Mouse (Mus musculus): ENCODE data around the gene Lrrc8b. TPM values are rescaled to one million over a fixed set of nuclear protein-coding genes. Genes with fewer than 3 reads are reported as not detected.

Lrrc8b gene
- polyA plus RNA-seq, 1 experiment from 2014 or later: 28.5 TPM

DNA sequence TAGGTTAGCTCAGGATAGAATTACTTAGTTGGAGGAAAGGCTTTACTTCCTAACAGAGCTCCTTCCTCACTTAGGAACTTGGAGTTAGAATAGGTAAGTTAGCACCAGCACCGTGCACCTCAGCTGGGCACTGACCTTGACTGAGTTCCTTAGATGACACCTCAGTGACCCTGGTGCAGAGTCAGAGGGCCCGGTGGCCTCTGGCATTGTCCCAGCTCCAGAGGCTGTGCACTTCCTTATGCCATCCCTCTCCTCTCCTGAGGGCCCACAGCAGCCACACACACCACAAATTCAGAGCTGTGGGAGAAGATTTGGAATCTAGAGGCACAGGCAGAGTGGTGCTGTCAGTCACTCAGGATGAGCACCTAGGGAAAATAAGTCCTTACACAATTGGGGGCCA is 68.1 kb downstream of the Lrrc8b start:
- no peaks in the 10 kb centered on the region for H3K9me3 ChIP-seq (ENCODE audit: control insufficient read depth, low read length)
- H3K27ac ChIP-seq (replicated peaks; ENCODE audit: low read depth, low read length): no peak overlapping the region
- H3K4me2 ChIP-seq (ENCODE audit: low read length): no peak overlapping the region
- H3K9ac ChIP-seq (replicated peaks; ENCODE audit: low read length): no peak overlapping the region
- H3K36me3 ChIP-seq (ENCODE audit: control insufficient read depth, insufficient read depth, low read length): peaks cover 44% of the 10 kb centered on the region
- WGBS: 89% methylated on average over 2 of the region's 2 CpGs
- DNase-seq (no peak), ATAC-seq (ENCODE audit: low FRiP score, low TSS enrichment) (no peak)
- H3K27me3 ChIP-seq (ENCODE audit: control insufficient read depth, insufficient read depth, low read length): no peaks in the 10 kb centered on the region
- no peaks in the 10 kb centered on the region for H3K4me1 ChIP-seq (ENCODE audit: control insufficient read depth, insufficient read depth, low read length)
- no peak overlapping the region for H3K4me3 ChIP-seq (replicated peaks; ENCODE audit: low read depth, low read length)

DNA sequence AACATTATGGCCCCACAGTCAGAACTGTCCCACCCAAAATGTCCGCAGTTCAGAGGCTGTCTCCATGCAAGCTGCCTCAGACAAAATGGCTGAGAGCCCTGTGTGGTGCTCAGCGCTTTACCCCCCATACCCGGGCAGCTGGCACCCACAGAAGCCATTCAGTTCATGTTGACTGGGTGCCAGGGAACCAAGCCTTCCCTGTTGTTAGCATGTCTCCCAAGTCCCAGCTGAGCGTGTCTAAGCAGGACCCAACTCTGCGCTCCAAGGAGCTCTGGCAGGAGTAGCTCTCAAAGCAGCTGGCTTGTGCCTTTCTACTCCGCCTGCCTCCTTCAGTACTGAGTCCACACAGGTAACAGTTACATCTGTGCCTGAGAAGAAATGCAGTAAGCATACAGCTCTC is 68.7 kb downstream of the Lrrc8b start:
- WGBS: 90% methylated on average over 6 of the region's 6 CpGs

DNA sequence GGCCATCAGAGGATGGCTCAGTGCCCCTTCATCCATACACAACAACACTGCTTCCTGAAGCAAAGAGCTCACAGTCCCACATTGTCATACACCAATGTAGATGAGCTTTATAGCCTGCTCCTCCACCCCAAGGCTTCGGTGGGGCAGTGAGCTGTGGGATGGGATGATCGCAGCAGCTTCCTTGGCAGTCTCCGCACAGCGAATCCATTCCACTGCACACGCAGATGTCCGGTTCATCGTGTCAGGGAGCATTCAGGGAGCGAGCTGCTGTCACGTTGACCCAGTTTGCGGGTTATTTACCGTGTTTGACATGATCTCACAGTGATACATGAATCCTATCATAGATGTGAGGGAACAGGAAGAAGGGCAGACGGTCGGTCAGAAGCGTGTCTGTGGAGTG is 69.3 kb downstream of the Lrrc8b start:
- Histone ChIP-seq H3K4me2 (ENCODE audit: low read length) (no peak overlapping the region), H3K27ac (replicated peaks; ENCODE audit: low read depth, low read length) (no peak overlapping the region), H3K4me3 (replicated peaks; ENCODE audit: low read depth, low read length) (no peak overlapping the region), H3K36me3 (ENCODE audit: control insufficient read depth, insufficient read depth, low read length) (peaks cover 40% of the 10 kb centered on the region), H3K27me3 (ENCODE audit: control insufficient read depth, insufficient read depth, low read length) (no peaks in the 10 kb centered on the region), H3K9ac (replicated peaks; ENCODE audit: low read length) (no peak overlapping the region), H3K9me3 (ENCODE audit: control insufficient read depth, low read length) (no peaks in the 10 kb centered on the region), H3K4me1 (ENCODE audit: control insufficient read depth, insufficient read depth, low read length) (no peaks in the 10 kb centered on the region)
- ATAC-seq (ENCODE audit: low FRiP score, low TSS enrichment) (no peak), DNase-seq (no peak)
- 98% methylated on average over 14 of the region's 14 CpGs for WGBS

More for the DNA sequence above, 68.7 kb downstream of the Lrrc8b start:
- no peak overlapping the region for H3K27ac ChIP-seq (replicated peaks; ENCODE audit: low read depth, low read length)
- H3K4me1 ChIP-seq (ENCODE audit: control insufficient read depth, insufficient read depth, low read length): no peaks in the 10 kb centered on the region
- H3K36me3 ChIP-seq (ENCODE audit: control insufficient read depth, insufficient read depth, low read length): peaks cover 44% of the 10 kb centered on the region
- ATAC-seq (ENCODE audit: low FRiP score, low TSS enrichment) (no peak), DNase-seq (no peak)
- H3K9ac ChIP-seq (replicated peaks; ENCODE audit: low read length): no peak overlapping the region
- H3K4me3 ChIP-seq (replicated peaks; ENCODE audit: low read depth, low read length): no peak overlapping the region
- no peak overlapping the region for H3K4me2 ChIP-seq (ENCODE audit: low read length)
- no peaks in the 10 kb centered on the region for H3K9me3 ChIP-seq (ENCODE audit: control insufficient read depth, low read length)
- no peaks in the 10 kb centered on the region for H3K27me3 ChIP-seq (ENCODE audit: control insufficient read depth, insufficient read depth, low read length)

DNA sequence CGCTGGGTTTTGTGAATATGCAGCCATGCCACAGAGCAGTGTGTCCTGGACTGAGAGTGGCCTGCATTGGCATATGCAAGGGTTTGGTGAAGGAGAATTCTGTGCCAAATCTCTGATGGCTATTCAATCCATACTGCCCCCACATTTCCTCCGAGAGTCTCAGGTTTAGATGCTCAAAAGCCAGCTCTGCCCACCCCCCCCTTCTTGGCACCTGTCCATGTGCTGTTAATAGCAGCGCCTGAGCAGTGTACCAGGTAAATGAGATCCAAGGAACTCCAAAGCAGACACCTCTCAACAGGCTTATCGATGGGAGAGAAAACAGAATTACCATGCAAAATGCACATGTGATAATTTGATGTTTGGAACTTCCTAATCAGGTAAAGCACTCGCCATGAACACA is 74.6 kb downstream of the Lrrc8b start:
- DNase-seq (no peak), ATAC-seq (ENCODE audit: low FRiP score, low TSS enrichment) (no peak)
- no peaks in the 10 kb centered on the region for H3K9me3 ChIP-seq (ENCODE audit: control insufficient read depth, low read length)
- no peaks in the 10 kb centered on the region for H3K27me3 ChIP-seq (ENCODE audit: control insufficient read depth, insufficient read depth, low read length)
- no peak overlapping the region for H3K4me2 ChIP-seq (ENCODE audit: low read length)
- no peak overlapping the region for H3K9ac ChIP-seq (replicated peaks; ENCODE audit: low read length)
- H3K4me3 ChIP-seq (replicated peaks; ENCODE audit: low read depth, low read length): no peak overlapping the region
- H3K27ac ChIP-seq (replicated peaks; ENCODE audit: low read depth, low read length): no peak overlapping the region
- 92% methylated on average over 5 of the region's 5 CpGs for WGBS
- peaks cover 18% of the 10 kb centered on the region for H3K4me1 ChIP-seq (ENCODE audit: control insufficient read depth, insufficient read depth, low read length)
- 0 out of 2 replicates have a peak, but pooled peaks cover 9% of the 10 kb centered on the region for H3K36me3 ChIP-seq (ENCODE audit: control insufficient read depth, insufficient read depth, low read length)

DNA sequence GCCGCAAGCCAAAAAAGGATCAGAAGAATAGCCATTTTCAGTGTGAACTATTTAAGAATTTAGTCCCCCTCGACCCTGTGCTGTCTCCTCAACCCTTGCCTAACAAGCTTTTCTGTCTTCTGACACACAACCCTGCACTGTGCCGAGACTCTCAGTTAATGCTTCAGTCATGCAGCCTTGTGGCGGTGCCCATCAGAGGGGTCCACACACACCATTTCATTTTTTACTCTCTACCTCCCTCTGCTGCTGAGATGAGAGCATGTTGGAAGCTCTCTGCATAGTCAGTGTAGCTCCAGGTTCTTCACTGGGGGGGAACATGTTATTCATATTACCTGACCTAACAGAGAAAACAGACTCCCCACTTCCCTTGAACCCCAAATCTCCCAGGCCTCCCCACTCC is 75.8 kb downstream of the Lrrc8b start:
- WGBS: 50% methylated on average over 4 of the region's 4 CpGs
- peak; percentile 74 for DNase-seq
- H3K27ac ChIP-seq (replicated peaks; ENCODE audit: low read depth, low read length): no peak overlapping the region
- no peak overlapping the region for H3K9ac ChIP-seq (replicated peaks; ENCODE audit: low read length)
- ATAC-seq (ENCODE audit: low FRiP score, low TSS enrichment): peak; percentile 49; the same call in 1 of the 2 replicates
- H3K4me3 ChIP-seq (replicated peaks; ENCODE audit: low read depth, low read length): no peak overlapping the region
- no peaks in the 10 kb centered on the region for H3K27me3 ChIP-seq (ENCODE audit: control insufficient read depth, insufficient read depth, low read length)
- H3K4me1 ChIP-seq (ENCODE audit: control insufficient read depth, insufficient read depth, low read length): peaks cover 30% of the 10 kb centered on the region
- no peaks in the 10 kb centered on the region for H3K9me3 ChIP-seq (ENCODE audit: control insufficient read depth, low read length)
- 0 out of 2 replicates have a peak, but pooled peaks cover 4% of the 10 kb centered on the region for H3K36me3 ChIP-seq (ENCODE audit: control insufficient read depth, insufficient read depth, low read length)
- H3K4me2 ChIP-seq (ENCODE audit: low read length): no peak overlapping the region

DNA sequence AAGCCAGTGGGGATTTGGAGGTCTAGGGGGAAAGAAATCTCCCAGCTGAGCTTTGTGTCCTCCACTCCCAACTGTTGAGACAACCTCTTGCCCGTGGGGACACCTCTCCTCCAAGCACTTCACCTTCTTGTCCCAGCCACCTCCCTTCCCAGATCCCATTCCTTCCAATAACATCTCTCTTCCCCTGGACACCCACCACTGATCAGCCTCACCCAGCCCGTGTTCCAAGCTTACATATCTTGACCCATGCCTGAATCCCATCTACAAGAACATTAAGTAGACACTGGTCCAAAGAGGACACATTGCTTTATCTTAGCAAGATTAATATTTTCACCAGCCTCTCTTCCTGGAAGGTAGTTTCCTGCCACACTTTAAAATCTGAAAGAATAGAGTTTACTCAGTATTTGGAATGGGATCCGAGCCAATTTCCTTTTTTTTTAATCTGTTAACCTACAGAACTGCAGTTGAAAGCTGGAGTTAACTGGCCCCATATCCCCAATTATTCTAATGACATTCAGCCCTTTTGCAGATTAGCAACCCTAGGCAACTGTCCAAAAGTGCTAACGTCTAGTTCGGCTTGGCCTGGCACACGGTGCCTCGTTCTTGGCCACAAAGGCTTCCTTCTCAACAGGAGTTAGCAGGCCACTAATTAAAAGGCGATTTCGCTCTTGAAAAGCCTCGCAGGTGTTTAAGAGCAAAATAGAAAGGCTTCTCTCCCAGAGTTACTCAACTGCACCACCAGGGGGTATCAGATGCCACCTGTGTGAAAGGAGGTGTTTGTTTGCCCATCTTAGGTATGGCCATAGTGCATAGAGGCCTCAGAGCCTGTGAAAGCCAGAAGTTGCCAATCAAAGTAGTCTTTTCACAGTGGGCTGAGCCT is 77.0 kb downstream of the Lrrc8b start:
- H3K27ac ChIP-seq (replicated peaks; ENCODE audit: low read depth, low read length): no peak overlapping the region
- H3K27me3 ChIP-seq (ENCODE audit: control insufficient read depth, insufficient read depth, low read length): no peaks in the 10 kb centered on the region
- peak; percentile 49; the same call in 1 of the 2 replicates for ATAC-seq (ENCODE audit: low FRiP score, low TSS enrichment)
- H3K9me3 ChIP-seq (ENCODE audit: control insufficient read depth, low read length): no peaks in the 10 kb centered on the region
- H3K36me3 ChIP-seq (ENCODE audit: control insufficient read depth, insufficient read depth, low read length): no peaks in the 10 kb centered on the region
- 4% methylated on average over 10 of the region's 10 CpGs for WGBS
- H3K9ac ChIP-seq (replicated peaks; ENCODE audit: low read length): no peak overlapping the region; the same call in 1 of the 2 replicates
- H3K4me2 ChIP-seq (ENCODE audit: low read length): no peak overlapping the region
- H3K4me1 ChIP-seq (ENCODE audit: control insufficient read depth, insufficient read depth, low read length): peaks cover 32% of the 10 kb centered on the region
- DNase-seq: peak; percentile 83
- no peak overlapping the region for H3K4me3 ChIP-seq (replicated peaks; ENCODE audit: low read depth, low read length)

DNA sequence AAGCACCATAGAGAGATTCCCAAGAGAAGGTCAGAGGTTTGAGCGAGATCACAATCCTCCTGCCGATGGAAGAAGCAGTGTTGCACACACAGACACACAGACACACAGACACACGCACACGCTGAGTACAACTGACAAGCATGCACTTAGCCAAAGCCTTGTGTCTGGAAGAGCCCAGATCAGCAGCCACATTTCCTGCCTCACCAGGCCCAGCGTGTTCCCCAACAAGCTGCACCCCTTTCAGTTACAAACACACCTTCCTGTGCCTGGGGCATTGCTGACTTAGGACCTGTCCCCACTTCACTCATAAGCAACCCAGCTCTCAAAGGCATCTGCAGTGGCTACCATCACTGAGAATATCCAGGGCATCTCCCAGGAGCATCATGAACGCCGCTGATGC is 77.8 kb downstream of the Lrrc8b start:
- Histone ChIP-seq H3K36me3 (ENCODE audit: control insufficient read depth, insufficient read depth, low read length) (no peaks in the 10 kb centered on the region), H3K4me1 (ENCODE audit: control insufficient read depth, insufficient read depth, low read length) (peaks cover 32% of the 10 kb centered on the region), H3K27me3 (ENCODE audit: control insufficient read depth, insufficient read depth, low read length) (no peaks in the 10 kb centered on the region), H3K9ac (replicated peaks; ENCODE audit: low read length) (no peak overlapping the region), H3K27ac (replicated peaks; ENCODE audit: low read depth, low read length) (no peak overlapping the region), H3K9me3 (ENCODE audit: control insufficient read depth, low read length) (no peaks in the 10 kb centered on the region), H3K4me2 (ENCODE audit: low read length) (no peak overlapping the region), H3K4me3 (replicated peaks; ENCODE audit: low read depth, low read length) (no peak overlapping the region)
- DNase-seq (no peak), ATAC-seq (ENCODE audit: low FRiP score, low TSS enrichment) (no peak)
- WGBS: 57% methylated on average over 7 of the region's 7 CpGs

DNA sequence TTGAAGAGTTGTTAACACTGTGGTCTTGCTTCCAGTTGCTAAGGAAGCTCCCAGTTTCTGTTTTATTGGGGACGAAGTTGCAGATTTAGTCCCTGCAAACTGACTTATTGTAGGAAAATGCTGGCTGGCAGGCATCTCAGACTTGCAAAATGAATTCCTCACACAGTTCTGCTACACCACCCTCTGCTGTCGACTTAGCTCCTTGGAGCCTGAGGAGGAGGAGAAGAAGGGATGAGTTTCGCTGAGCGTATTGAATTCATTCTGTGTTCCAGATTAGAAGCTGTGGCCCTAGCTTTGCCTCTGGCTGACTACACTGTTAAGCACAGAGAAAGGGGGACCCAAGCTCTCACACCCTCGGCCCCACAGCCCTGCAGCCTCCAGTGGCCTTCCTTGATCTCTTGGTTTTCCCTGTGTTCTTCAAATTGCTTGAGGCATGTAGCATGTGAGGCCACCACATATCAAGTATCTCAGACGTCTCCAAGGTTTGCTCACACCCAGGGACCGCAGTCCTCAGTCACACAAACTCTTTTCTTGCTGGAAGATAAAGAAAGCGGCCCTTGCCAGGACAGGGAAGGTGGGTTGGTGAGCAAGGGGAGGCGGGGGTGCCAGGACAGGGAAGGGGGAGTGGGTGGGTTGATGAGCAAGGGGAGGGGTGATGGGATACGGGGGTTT is 78.8 kb downstream of the Lrrc8b start:
- H3K4me3 ChIP-seq (replicated peaks; ENCODE audit: low read depth, low read length): no peak overlapping the region
- no peaks in the 10 kb centered on the region for H3K36me3 ChIP-seq (ENCODE audit: control insufficient read depth, insufficient read depth, low read length)
- H3K4me2 ChIP-seq (ENCODE audit: low read length): peak overlapping the region; percentile 45
- H3K9ac ChIP-seq (replicated peaks; ENCODE audit: low read length): no peak overlapping the region
- ATAC-seq (ENCODE audit: low FRiP score, low TSS enrichment) (no peak), DNase-seq (peak; percentile 37)
- WGBS: 14% methylated on average over 10 of the region's 10 CpGs
- no peaks in the 10 kb centered on the region for H3K9me3 ChIP-seq (ENCODE audit: control insufficient read depth, low read length)
- peaks cover 32% of the 10 kb centered on the region for H3K4me1 ChIP-seq (ENCODE audit: control insufficient read depth, insufficient read depth, low read length)
- no peak overlapping the region for H3K27ac ChIP-seq (replicated peaks; ENCODE audit: low read depth, low read length)
- H3K27me3 ChIP-seq (ENCODE audit: control insufficient read depth, insufficient read depth, low read length): no peaks in the 10 kb centered on the region

Data from midbrain, embryonic 14.5 days (tissue).